Mouse (Mus musculus) myocyte (in vitro differentiated cells): ENCODE data around the gene Ptprj.

ENCODE experiments used
- CEBPB ChIP-seq: IDR thresholded peaks from 2 replicates; pipeline ENCODE4 v1.6.1; 2011; ENCODE audit warnings: mild to moderate bottlenecking, moderate library complexity; ENCODE audit not compliant: poor library complexity, insufficient read depth, severe bottlenecking
- E2F4 ChIP-seq: IDR thresholded peaks from one replicate; pipeline ENCODE4 v1.6.1; 2011; ENCODE audit warnings: mild to moderate bottlenecking, control low read depth, moderate library complexity; ENCODE audit not compliant: insufficient read depth
- MAX ChIP-seq: IDR thresholded peaks from one replicate; pipeline ENCODE4 v1.6.1; 2011; ENCODE audit warnings: low read depth, mild to moderate bottlenecking, control low read depth
- MYOD1 ChIP-seq, 3 experiments: IDR thresholded peaks; one replicate each; pipeline ENCODE4 v1.6.1; 2011; ENCODE audit warnings: control low read depth in 2 of 3, low read depth in 2 of 3, mild to moderate bottlenecking in 2 of 3, moderate library complexity in 1 of 3; ENCODE audit not compliant: insufficient read length in 2 of 3, control insufficient read depth in 1 of 3
- MYOG ChIP-seq, 3 experiments: IDR thresholded peaks; one replicate each; pipeline ENCODE4 v1.6.1; 2011; ENCODE audit warnings: control low read depth in 2 of 3, low read depth in 2 of 3, mild to moderate bottlenecking in 2 of 3; ENCODE audit not compliant: insufficient read length in 2 of 3, control insufficient read depth in 1 of 3, insufficient read depth in 1 of 3
- POLR2A ChIP-seq: IDR thresholded peaks from one replicate; pipeline ENCODE4 v1.6.1; 2011; ENCODE audit warnings: low read depth, mild to moderate bottlenecking, control low read depth, moderate library complexity; ENCODE audit not compliant: insufficient read length
- POLR2AphosphoS2 ChIP-seq: IDR thresholded peaks from one replicate; pipeline ENCODE4 v1.6.1; 2011; ENCODE audit warnings: low read depth, control low read depth; ENCODE audit not compliant: insufficient read length
- REST ChIP-seq: IDR thresholded peaks from one replicate; pipeline ENCODE4 v1.6.1; 2011; ENCODE audit warnings: mild to moderate bottlenecking, control low read depth, moderate library complexity; ENCODE audit not compliant: insufficient read depth, insufficient read length
- TCF12 ChIP-seq: IDR thresholded peaks from one replicate; pipeline ENCODE4 v1.6.1; 2011; ENCODE audit warnings: mild to moderate bottlenecking, control low read depth; ENCODE audit not compliant: poor library complexity, insufficient read depth, severe bottlenecking
- TCF3 ChIP-seq: IDR thresholded peaks from one replicate; pipeline ENCODE4 v1.6.1; 2011; ENCODE audit warnings: low read depth, control low read depth; ENCODE audit not compliant: insufficient read length
- USF1 ChIP-seq: IDR thresholded peaks from one replicate; pipeline ENCODE4 v1.6.1; 2011; ENCODE audit warnings: low read depth, mild to moderate bottlenecking, control low read depth, moderate library complexity

DNA sequence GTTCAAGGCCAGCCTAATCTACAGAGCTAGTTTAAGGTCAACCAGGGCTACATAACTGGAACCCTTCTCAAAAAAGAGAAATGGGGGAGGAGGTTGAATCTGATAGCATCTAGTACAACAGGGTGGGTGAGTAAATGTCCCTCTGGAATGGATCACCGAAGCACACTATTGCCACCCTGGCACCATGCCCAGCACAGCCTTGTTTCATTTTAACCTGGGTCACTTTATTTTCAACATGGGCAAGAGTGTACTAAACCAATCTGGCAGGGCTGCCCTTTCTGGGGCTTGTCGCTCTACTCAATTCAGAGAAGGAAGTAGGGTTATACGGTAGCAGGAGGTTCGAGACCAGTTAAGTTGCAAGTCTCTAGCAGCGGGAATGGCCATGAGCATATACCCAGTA is 31.9 kb downstream of the Ptprj start:
- TF ChIP-seq TCF12 (no peak), POLR2A (no peak), USF1 (no peak), MAX (no peak), POLR2AphosphoS2 (no peak), MYOD1 (IDR thresholded peaks at IDR 0.05; ENCODE audit: control insufficient read depth in 1 of 3, insufficient read length in 2 of 3, low read depth in 2 of 3) (no peak), E2F4 (no peak), REST (no peak), MYOG (IDR thresholded peaks at IDR 0.05; ENCODE audit: control insufficient read depth in 1 of 3, insufficient read depth in 1 of 3, insufficient read length in 2 of 3, low read depth in 2 of 3) (no peak), TCF3 (no peak), CEBPB (no peak)
